In the genomic region with DNA sequence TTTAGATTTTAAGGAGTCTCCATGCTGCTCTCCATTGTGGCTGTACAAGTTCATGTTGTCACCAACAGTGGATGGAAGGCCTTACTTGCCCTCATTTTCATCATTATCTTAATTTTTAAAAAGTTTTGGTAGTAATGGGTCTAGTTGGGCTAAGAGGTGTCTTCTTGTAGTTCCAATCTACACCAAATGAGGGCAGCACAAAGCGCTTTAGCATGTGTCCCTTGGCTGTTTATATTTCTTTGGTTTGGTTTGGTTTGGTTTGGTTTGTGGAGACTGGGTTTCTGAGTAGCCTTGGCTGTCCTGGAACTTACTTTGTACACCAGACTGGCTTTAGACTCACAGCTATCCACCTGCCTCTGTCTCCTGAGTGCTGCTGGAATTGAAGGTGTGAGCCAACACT, we compare ENCODE assay signal across 14 mouse cellular contexts.
A peak's percentile ranks its signal among the peaks of the same experiment; 100 is the strongest.
DNase-seq lines count a peak whose midpoint lies in the region; ATAC-seq and TF ChIP-seq lines count a peak whose summit lies in the region.
"Had no signal": no experiment of that assay in that cellular context is flagged by ENCODE, and none has a peak within 500 bp of the region (broad histone marks: within the 10 kb centered on the region; RNA-seq: fewer than 3 reads in every experiment).

No protein-coding gene starts in this region.

- H3K27ac ChIP-seq in layer of hippocampus, adult 2 months = no peak overlapping the region
- H3K27ac ChIP-seq: embryonic facial prominence, embryonic 12.5 days; forebrain, embryonic 13.5 days; macrophage had no signal

- peak; percentile 63 for TF ChIP-seq CTCF in layer of hippocampus, adult 2 months (conservative IDR thresholded peaks at IDR 0.05)

- no peak overlapping the region for H3K4me3 ChIP-seq in layer of hippocampus, adult 2 months
- H3K4me3 ChIP-seq: embryonic facial prominence, embryonic 12.5 days; forebrain, embryonic 13.5 days had no signal

- no peak for ATAC-seq in megakaryocyte-erythroid progenitor cell, adult 5-6 weeks (replicated peaks; ENCODE audit: low FRiP score, low TSS enrichment, poor library complexity, severe bottlenecking)
- ATAC-seq: forebrain, embryonic 13.5 days; inflammation-experienced regulatory T-cells, adult 6 months had no signal

- DNase-seq in layer of hippocampus, adult 2 months (ENCODE audit: low spot score in 2 of 2) = no peak
- no peak for DNase-seq in layer of hippocampus, postnatal 36 days
- DNase-seq in thymus, postnatal 25 days = peak; percentile 3
- DNase-seq in thymus, postnatal 36 days = no peak
- peak; percentile 61 for DNase-seq in R1 (ENCODE audit: low read depth, low spot score)
- no peak for DNase-seq in urinary bladder, adult 2 months (ENCODE audit: low spot score)
- DNase-seq: cerebellum, adult 2 months; gastrocnemius, postnatal 14 days; left cerebral cortex, postnatal 4 days had no signal

Comparison
In these comparisons a context has a peak if more than half of its experiments do, and no peak if none do; other contexts are left out.
1. DNase-seq: peak in thymus, postnatal 25 days (single experiment) and R1 (single experiment); none in layer of hippocampus, adult 2 months (0 of 2), layer of hippocampus, postnatal 36 days (0 of 2), thymus, postnatal 36 days (0 of 2) and urinary bladder, adult 2 months (single experiment).